Mouse (Mus musculus) G1E (cell line): ENCODE data around the gene Sox5. TPM values are rescaled to one million over a fixed set of nuclear protein-coding genes. Genes with fewer than 3 reads are reported as not detected.
A peak's percentile ranks its signal among the peaks of the same experiment; 100 is the strongest.

ENCODE experiments used
- ATAC-seq: 2 replicates; pipeline ENCODE4 v1.8.0; 2016; ENCODE audit warnings: mild to moderate bottlenecking; ENCODE audit not compliant: insufficient number of reproducible peaks, poor library complexity, low FRiP score, severe bottlenecking; ENCODE audit errors: extremely low read depth
- DNase-seq: peaks from one replicate; pipeline ENCODE4 v3.0.0; 2012; ENCODE audit warnings: low spot score
- H3K27me3 ChIP-seq: 2 replicates; pipeline ENCODE4 v1.6.1; 2012; ENCODE audit warnings: mild to moderate bottlenecking, low read length, inconsistent platforms; ENCODE audit not compliant: insufficient read depth
- H3K36me3 ChIP-seq: replicated peaks from 2 replicates; pipeline ENCODE3; 2012; ENCODE audit warnings: mild to moderate bottlenecking, inconsistent platforms
- H3K4me1 ChIP-seq: 2 replicates; pipeline ENCODE4 v1.6.1; 2012; ENCODE audit warnings: low read depth, low read length, inconsistent platforms, mixed read lengths; ENCODE audit not compliant: insufficient read depth
- H3K4me3 ChIP-seq: 2 replicates; pipeline ENCODE4 v1.5.1; 2012; ENCODE audit warnings: low read depth, mild to moderate bottlenecking, inconsistent platforms, low read length, moderate library complexity, mixed read lengths
- H3K9me3 ChIP-seq: replicated peaks from 2 replicates; pipeline ENCODE4 v1.6.1; 2012; ENCODE audit warnings: inconsistent platforms
- CTCF ChIP-seq: IDR thresholded peaks from 2 replicates; pipeline ENCODE4 v1.5.1; 2012; ENCODE audit warnings: low read depth, low read length, inconsistent platforms, mixed read lengths
- GATA1 ChIP-seq: IDR thresholded peaks from 2 replicates; pipeline ENCODE4 v1.6.1; 2012; ENCODE audit warnings: borderline replicate concordance, low read length, inconsistent platforms, mixed read lengths
- GATA2 ChIP-seq: IDR thresholded peaks from 2 replicates; pipeline ENCODE4 v1.6.1; 2012; ENCODE audit warnings: low read depth, low read length, inconsistent platforms, borderline replicate concordance
- POLR2AphosphoS5 ChIP-seq: IDR thresholded peaks from 2 replicates; pipeline ENCODE4 v1.6.1; 2012; ENCODE audit warnings: low read depth, low read length, inconsistent platforms; ENCODE audit not compliant: insufficient replicate concordance
- TAL1 ChIP-seq: conservative IDR thresholded peaks from 2 replicates; pipeline ENCODE4 v1.6.1; 2012; ENCODE audit warnings: low read depth, low read length, inconsistent platforms, mixed read lengths
- polyA plus RNA-seq: library from polyadenylated mRNA; stranded (reverse); fragments of >175 nt; gene quantifications from 2 replicates; pipeline ENCODE4 v1.2.3, GENCODE M21; 2012
- total RNA-seq, 2 experiments: library from RNA; stranded (forward) in 1 of 2; stranded (reverse) in 1 of 2; fragments of 200-1000 nt in 1 of 2; fragments of >200 nt in 1 of 2; fragmentation: Nextera tagmentation in 1 of 2; gene quantifications; 2 replicates each; pipeline ENCODE4 v1.2.3; 2014 to 2017

Gene Sox5
- total and polyA plus RNA-seq, 3 experiments = 0.27 to 16.2 TPM; not detected in 1

DNA sequence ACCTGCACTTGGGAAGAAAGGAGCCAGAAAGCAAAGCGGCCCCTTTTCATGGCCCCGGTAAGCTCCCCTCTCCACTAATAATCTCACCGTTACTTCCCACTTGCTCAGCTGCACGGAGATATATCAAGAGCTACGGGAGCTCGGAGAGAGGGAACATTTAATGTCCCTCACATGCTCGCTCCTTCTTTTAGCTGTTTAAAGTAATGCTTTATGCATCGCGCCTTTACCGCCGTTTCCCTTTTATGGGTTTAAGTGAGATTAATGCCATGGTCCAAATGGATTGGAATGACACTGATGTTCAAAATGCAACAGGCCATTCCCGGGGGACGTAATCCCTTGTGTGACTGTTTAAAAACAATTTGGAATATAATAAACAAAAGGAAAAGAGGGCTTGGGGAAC, 783.6 kb downstream of the Sox5 start:
- Histone ChIP-seq H3K36me3 (no peaks in the 10 kb centered on the region), H3K4me1 (no peaks in the 10 kb centered on the region), H3K9me3 (peaks cover 20% of the 10 kb centered on the region), H3K4me3 (no peak overlapping the region), H3K27me3 (no peaks in the 10 kb centered on the region)
- DNase-seq (no peak), ATAC-seq (no peak)
- TF ChIP-seq TAL1 = no peak
- TF ChIP-seq POLR2AphosphoS5 = no peak
- no peak for TF ChIP-seq GATA2
- TF ChIP-seq CTCF = no peak
- no peak for TF ChIP-seq GATA1

DNA sequence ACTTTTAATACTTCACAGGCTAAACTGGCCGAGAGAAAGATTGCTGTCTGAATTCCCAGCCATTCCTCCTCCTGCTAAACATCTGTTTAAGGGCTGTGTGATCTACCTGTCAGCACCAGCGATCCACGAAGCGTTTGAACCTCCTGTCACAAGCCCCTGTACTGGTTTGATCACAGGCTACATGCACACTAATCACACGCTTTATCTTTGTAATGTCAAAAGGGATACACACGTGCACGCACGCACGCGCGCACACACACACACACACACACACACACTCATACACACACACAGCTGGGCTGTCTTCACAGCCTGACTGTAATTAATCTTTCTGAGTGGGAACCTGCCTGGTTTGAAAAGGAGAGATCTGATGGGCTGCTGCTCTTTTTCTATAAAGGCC, 784.2 kb downstream of the Sox5 start:
- H3K4me1 ChIP-seq = no peaks in the 10 kb centered on the region
- DNase-seq = no peak
- ATAC-seq = no peak
- no peak overlapping the region for H3K4me3 ChIP-seq
- H3K36me3 ChIP-seq = no peaks in the 10 kb centered on the region
- no peaks in the 10 kb centered on the region for H3K27me3 ChIP-seq
- TF ChIP-seq POLR2AphosphoS5 (no peak), GATA1 (no peak), CTCF (no peak), GATA2 (no peak), TAL1 (no peak)
- H3K9me3 ChIP-seq = peaks cover 18% of the 10 kb centered on the region

DNA sequence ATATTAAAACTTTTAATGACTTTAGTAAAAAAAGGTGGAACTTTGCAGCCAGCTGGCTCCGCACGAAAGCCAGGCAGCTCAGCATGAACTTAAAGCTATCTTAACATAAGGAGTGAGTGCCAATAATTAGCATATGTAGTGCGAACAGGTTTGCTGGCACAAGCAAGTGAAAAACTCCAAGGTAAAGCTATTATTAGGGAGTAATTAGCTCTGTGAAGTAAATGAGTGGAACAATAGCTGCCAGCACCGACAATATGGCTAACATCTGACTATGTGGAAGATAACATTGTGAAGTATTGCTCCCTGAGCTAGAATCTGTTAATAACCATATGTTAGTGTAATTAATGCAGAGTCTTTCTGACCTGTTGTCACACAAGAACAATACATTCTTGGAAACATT, 786.7 kb downstream of the Sox5 start:
- no peak overlapping the region for H3K4me3 ChIP-seq
- H3K27me3 ChIP-seq = no peaks in the 10 kb centered on the region
- H3K36me3 ChIP-seq = no peaks in the 10 kb centered on the region
- no peaks in the 10 kb centered on the region for H3K4me1 ChIP-seq
- TF ChIP-seq POLR2AphosphoS5 (no peak), CTCF (no peak), GATA1 (no peak), GATA2 (no peak)
- ATAC-seq = no peak
- DNase-seq = no peak
- H3K9me3 ChIP-seq = peaks cover 16% of the 10 kb centered on the region

DNA sequence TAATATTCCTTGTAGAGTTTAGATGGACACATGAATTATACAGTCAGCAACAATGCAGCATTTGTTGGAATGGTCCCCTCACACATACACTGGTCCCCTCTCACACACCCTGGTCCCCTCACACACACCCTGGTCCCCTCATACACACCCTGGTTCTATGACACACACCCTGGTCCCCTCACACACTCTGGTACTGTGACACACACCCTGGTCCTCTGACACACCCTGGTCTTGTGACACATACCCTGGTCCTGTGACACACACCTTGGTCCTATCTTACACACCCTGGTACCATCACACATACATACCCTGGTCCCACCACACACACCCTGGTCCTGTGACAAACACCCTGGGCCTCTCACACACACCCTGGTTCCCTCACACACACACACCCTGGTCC, 794.2 kb downstream of the Sox5 start:
- Histone ChIP-seq H3K9me3 (peaks cover 25% of the 10 kb centered on the region), H3K4me1 (no peaks in the 10 kb centered on the region), H3K4me3 (peak overlapping the region; percentile 9; the same call in 1 of the 2 replicates), H3K27me3 (no peaks in the 10 kb centered on the region), H3K36me3 (no peaks in the 10 kb centered on the region)
- ATAC-seq = no peak
- DNase-seq = no peak
- no peak for TF ChIP-seq CTCF
- TF ChIP-seq TAL1 = no peak
- no peak for TF ChIP-seq GATA2
- no peak for TF ChIP-seq POLR2AphosphoS5
- no peak for TF ChIP-seq GATA1

DNA sequence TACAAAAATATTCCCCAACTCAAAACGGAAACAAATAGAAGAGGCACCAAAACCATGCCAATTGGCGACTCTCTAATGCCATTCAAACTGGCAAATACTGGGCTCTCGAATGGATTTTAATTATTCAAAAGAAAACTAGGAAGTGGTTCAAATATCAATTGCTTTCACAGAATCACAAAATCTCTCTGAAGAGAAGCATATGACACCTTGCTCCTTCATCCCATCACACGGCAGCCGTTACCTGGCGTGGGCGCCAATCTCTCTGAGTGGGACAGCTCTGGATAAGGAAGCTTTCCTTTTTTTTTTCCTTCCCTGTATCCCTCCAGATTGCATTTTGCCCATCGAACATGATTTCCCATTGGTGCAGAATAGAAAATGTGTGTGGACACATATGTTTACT, 801.6 kb downstream of the Sox5 start:
- no peaks in the 10 kb centered on the region for H3K4me1 ChIP-seq
- no peaks in the 10 kb centered on the region for H3K27me3 ChIP-seq
- no peak overlapping the region for H3K4me3 ChIP-seq
- DNase-seq (no peak), ATAC-seq (no peak)
- H3K36me3 ChIP-seq = no peaks in the 10 kb centered on the region
- TF ChIP-seq TAL1 (no peak), GATA1 (no peak), GATA2 (no peak), CTCF (no peak), POLR2AphosphoS5 (no peak)
- H3K9me3 ChIP-seq = peaks cover 24% of the 10 kb centered on the region

- Histone ChIP-seq H3K27me3 (no peaks in the 10 kb centered on the region), H3K4me1 (no peaks in the 10 kb centered on the region), H3K4me3 (no peak overlapping the region), H3K36me3 (no peaks in the 10 kb centered on the region), H3K9me3 (peaks cover 41% of the 10 kb centered on the region)
- ATAC-seq = no peak
- no peak for TF ChIP-seq GATA1
- no peak for TF ChIP-seq TAL1
- no peak for TF ChIP-seq POLR2AphosphoS5
- no peak for TF ChIP-seq CTCF
- TF ChIP-seq GATA2 = no peak
- no peak for DNase-seq
Measured at GRCm38 (mm10) chr6:143967724-143968400, 813.9 kb downstream of the Sox5 start.

GRCm38 (mm10) chr6:143960487-143960886, 821.3 kb downstream of the Sox5 start:
- H3K4me3 ChIP-seq = no peak overlapping the region
- H3K9me3 ChIP-seq = peaks cover 63% of the 10 kb centered on the region
- TF ChIP-seq GATA1 (no peak), CTCF (no peak), GATA2 (no peak), TAL1 (no peak), POLR2AphosphoS5 (no peak)
- DNase-seq (no peak), ATAC-seq (no peak)
- no peaks in the 10 kb centered on the region for H3K27me3 ChIP-seq
- H3K36me3 ChIP-seq = no peaks in the 10 kb centered on the region
- H3K4me1 ChIP-seq = no peaks in the 10 kb centered on the region
